Mouse (Mus musculus): ENCODE measurements at regions not wholly inside any gene's neighbourhood (a gene's known extent, or its start where the extent isn't known, plus 50 kb on each side); places are given as distances from the start of the nearest gene placed in this dataset.

GRCm38 (mm10) chr13:112003445-112003844 is 194.7 kb upstream of the Map3k1 start:
- DNase-seq, result no peak

DNA sequence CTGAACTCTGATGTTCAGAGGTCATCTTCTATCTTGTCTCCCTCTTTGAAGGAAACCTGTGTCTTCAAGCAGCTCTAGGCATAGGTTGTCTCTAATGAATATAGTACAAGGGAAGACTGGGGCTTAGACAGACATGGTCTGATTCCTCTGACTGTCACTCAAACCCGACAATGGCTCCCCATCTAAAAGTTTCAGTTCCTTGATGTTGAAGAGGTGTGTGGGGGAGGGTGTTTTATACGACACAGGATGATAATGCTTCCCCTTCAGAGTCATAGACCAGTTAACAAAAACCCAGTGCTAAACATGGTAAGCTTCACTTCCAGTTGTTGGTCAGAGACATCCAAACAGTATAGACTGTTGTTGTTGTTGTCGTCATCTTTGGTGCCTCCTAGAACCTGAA is 195.3 kb upstream of the Map3k1 start:
- DNase-seq, result no peak

GRCm38 (mm10) chr13:112005421-112005820 is 196.6 kb upstream of the Map3k1 start:
- DNase-seq, result no peak

- DNase-seq, result no peak
Observed at GRCm38 (mm10) chr13:112008806-112009205, 200.0 kb upstream of the Map3k1 start.

GRCm38 (mm10) chr13:112009288-112009687 is 200.5 kb upstream of the Map3k1 start:
- no peak for DNase-seq

- no peak for DNase-seq
Observed at GRCm38 (mm10) chr13:112010464-112010863, 201.7 kb upstream of the Map3k1 start.

DNA sequence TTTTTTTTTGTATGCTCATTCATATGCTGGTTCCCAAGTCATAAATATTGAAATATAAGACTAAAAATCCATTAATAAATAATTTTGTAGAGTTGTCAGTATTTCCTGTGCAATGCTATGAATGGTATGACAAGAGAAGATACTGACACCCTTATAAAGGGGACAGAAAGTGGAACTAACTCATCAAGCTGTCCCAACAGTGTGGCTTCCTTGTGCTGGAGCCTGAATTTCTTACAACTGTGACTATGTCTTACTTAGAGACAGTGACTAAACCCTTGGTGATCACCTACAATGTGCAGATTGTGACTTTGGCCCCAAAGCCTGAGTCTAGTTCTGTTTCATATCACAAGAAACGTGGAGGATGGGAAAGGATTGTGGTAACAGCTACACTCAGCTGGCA is 203.8 kb upstream of the Map3k1 start:
- no peak for DNase-seq

DNA sequence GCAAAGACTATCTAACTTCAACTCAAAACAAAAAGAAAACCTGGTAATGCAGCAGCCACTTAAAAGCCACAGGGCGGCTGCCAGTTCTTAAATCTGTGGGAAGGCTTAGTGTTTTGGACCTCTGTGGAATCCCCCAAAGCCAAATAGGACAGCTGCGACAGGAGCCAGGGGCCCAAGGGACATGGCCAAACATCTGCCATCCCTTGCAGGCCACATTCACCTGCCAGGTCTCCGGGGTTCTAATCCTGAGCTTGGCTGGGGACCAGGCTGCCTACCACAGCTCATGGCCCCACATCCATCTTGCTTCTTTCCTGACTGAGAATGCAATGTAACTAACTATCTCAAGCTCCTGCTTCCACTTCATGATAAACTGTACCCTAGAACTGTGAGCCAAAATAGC is 206.3 kb upstream of the Map3k1 start:
- DNase-seq, result no peak

- DNase-seq, result no peak
Observed at GRCm38 (mm10) chr13:112016280-112016679, 207.5 kb upstream of the Map3k1 start.

DNA sequence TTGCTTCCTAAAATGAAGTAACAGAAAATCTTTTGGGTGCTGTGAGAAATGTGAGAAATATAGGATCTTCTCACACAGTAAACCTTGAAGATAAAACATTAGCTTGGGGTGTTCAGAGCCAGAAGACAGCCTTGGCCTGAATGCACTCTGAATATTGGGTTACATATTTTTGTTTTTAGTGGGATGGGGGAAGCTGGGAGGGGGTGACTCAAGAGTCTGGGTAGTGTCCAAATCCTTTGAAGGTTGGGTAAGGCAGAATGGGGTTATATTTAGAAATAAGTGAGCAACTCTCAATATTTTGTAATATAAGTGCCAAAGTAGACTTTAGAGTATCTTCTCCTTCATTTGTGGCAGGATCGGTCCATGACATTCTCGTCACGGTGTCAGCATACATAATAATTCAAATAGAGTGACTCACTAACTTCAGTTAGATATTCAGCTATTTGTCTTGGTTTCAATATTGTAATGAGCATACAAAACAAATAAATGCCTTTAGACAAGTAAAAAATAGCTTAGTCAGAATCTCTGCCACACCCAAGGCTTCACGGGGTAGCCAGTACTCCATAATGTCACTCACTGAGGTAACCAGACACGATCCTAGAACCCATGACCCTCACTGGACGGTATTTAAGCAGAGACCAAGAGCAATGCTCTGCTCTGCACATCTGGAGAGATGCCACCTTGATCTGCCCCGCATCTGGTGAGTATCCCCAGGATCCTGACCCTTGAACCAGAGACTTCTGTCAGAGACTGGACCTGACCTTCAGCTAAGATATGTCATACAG is 209.9 kb upstream of the Map3k1 start:
- DNase-seq, result no peak

- DNase-seq, result no peak
Observed at GRCm38 (mm10) chr13:112019575-112019974, 210.8 kb upstream of the Map3k1 start.

GRCm38 (mm10) chr13:112023171-112023570 is 214.4 kb upstream of the Map3k1 start:
- DNase-seq, result no peak

DNA sequence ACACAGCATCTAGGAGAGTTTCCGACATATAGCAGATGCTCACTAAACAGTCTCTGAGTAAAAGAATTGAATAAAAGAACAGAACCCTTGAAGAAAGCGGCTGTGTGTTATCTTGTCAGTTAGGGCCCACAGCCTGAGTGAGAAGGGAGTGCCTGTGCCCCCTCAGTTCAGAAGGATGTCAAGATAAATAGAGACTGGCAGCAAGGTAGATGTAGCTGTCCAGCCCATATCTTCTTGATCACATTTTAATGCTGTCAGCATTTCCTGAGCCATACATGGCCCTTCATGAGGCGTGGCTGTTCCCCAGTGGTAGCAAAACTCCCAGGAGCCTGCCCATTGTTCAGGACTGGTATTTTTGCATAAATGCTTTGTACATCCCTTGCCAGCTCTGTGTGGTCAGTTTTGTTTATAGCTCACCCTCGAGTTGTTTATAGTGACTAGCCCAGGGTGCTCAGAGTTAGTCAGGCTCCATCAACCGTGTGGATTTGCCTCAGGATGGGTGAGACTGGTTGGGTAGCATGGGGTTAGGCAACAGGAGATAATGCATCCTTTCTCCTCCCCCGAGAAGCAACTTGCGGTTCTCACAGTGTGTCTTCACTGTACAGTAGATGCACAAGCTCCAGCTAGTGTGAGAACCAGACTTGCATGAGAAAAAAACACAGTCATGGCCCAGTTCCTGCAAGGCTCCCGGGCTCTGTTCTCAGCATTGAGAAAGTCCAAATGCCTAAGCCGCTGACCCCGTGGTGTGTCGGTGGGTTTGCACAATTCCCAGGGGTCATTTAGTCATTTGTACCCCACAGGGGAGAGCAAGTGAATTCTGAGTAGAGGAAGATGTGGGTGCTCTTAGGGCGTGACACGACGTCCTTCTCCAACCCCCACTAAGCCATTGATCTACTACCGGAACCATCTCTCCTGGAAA is 216.1 kb upstream of the Map3k1 start:
- DNase-seq, result no peak

- DNase-seq, result no peak
Observed at GRCm38 (mm10) chr13:112025586-112025950, 216.8 kb upstream of the Map3k1 start.

- DNase-seq, result no peak
Observed at GRCm38 (mm10) chr13:112027736-112028135, 218.9 kb upstream of the Map3k1 start.

DNA sequence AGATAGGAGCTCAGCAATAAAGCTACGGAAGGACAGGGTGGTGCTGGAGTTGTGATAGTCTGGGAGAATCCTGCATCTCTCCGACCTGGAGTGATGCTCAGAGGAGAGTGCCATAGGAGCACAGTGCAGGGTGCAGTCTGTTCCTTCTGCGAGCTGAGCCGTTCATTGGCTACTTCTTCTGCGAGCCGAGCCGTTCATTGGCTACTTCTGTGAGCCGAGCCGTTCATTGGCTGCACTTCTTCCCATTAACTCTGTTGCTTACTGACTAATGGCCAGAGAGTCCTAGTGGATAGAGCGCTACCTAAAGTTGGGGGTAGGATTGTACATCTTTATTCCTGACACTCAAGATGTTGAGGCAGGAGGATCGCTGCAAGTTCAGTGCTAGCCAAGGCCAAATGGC is 222.3 kb upstream of the Map3k1 start:
- no peak for DNase-seq

- DNase-seq, result no peak
Observed at GRCm38 (mm10) chr13:112031631-112032320, 223.0 kb upstream of the Map3k1 start.

DNA sequence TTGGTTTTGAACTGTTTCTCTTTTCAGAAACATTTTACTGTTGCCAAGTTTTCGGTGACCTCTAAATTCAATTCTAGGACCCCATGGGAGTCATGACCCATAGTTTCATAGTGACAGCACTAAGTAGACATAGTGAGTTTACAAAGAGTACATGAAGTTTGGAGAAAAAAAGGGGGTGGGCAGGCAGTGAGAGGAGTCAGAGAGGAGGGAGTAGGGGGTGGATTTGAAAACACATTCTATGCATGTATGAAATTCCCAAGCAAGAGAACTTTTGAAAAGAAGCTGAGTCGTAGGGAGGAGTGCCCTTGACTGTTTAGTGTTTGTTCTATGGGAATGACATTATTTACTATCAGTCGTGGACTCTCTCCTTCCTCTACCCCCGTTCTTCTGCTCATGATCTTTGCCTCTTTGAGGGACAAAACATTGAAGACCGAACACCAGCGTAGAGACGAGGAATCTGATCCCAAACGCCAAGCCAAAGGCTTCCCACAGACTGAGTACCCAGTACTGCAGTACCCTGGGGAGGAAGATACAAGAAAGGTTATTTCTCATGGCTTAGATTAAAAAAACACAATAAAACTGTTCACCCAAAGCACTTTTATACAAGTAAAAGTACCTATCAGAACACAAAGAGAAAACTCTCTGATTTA is 229.1 kb upstream of the Map3k1 start:
- no peak for DNase-seq

DNA sequence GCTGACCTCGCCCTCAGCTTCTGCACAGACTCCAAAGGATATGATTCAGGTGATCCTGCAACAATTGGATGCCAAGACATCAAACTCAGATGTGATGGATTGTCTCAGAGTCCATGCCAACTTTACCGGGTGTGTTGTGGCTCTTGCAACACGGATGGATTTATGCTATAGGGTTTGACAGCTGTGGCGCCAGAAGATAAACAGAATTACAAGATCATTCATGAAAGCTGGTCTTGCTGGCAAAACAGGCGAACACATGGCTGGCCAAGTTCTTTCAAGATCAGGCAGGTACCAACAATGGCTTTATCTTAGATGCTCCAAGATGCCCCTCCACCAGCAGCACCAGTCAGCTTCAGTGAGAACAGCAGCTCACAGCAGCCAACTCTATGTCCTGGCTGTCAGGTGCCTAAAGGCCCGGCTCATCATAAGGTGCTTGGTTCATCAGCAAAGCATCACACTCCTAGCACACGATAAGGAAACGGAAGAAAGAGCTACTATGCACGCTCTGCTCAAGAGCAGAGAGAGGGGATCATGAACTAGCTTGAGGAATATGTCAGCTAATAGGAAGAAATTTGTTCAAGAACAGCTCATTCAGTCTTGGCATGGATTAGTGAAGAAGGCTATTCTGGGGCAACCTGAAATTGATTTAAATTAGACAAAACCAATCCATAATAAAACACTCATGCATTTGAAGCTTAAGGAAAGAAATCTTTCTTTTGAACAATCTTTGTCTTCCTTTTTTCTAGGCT is 229.9 kb upstream of the Map3k1 start:
- no peak for DNase-seq

GRCm38 (mm10) chr13:112039422-112040145 is 230.8 kb upstream of the Map3k1 start:
- no peak for DNase-seq

- DNase-seq, result no peak
Observed at GRCm38 (mm10) chr13:112043524-112044246, 234.9 kb upstream of the Map3k1 start.

Data from cerebellum, adult 8-10 months (tissue).